Mouse (Mus musculus) embryonic facial prominence, embryonic 14.5 days (tissue): ENCODE data around the gene Fhit. TPM values are rescaled to one million over a fixed set of nuclear protein-coding genes. Genes with fewer than 3 reads are reported as not detected.
"Not testable (repeated sequence)": the region's sequence is repeated elsewhere in the genome, so short reads cannot be mapped to it uniquely, and the experiment has no call there.

ENCODE experiments used
- ATAC-seq: fragments of 200-750 bp; cut with Nextera tagmentation; 2 replicates; pipeline ENCODE4 v1.8.0; 2017; ENCODE audit warnings: low read depth, moderate number of reproducible peaks, moderate TSS enrichment
- DNase-seq: peaks from one replicate; pipeline ENCODE4 v3.0.0-alpha.2; 2015; ENCODE audit warnings: low spot score
- H3K27ac ChIP-seq: fragments of 300-500 bp; sonication (generic); replicated peaks from 2 replicates; pipeline ENCODE4 v1.5.1; 2014; ENCODE audit warnings: low read depth, mild to moderate bottlenecking, low read length, moderate library complexity
- H3K27me3 ChIP-seq: fragments of 300-500 bp; sonication (generic); replicated peaks from 2 replicates; pipeline ENCODE4 v1.6.1; 2014; ENCODE audit warnings: low read length; ENCODE audit not compliant: control insufficient read depth, insufficient read depth
- H3K36me3 ChIP-seq: fragments of 300-500 bp; sonication (generic); 2 replicates; pipeline ENCODE4 v1.6.1; 2014; ENCODE audit warnings: low read length, mixed read lengths; ENCODE audit not compliant: control insufficient read depth, insufficient read depth
- H3K4me1 ChIP-seq: fragments of 300-500 bp; sonication (generic); 2 replicates; pipeline ENCODE4 v1.6.1; 2014; ENCODE audit warnings: antibody characterized with exemption, low read length; ENCODE audit not compliant: control insufficient read depth, insufficient read depth
- H3K4me2 ChIP-seq: fragments of 300-500 bp; sonication (generic); 2 replicates; pipeline ENCODE4 v1.6.1; 2014; ENCODE audit warnings: low read depth, mild to moderate bottlenecking, low read length, moderate library complexity, mixed read lengths
- H3K4me3 ChIP-seq: fragments of 300-500 bp; sonication (generic); 2 replicates; pipeline ENCODE4 v1.5.1; 2014; ENCODE audit warnings: low read depth, mild to moderate bottlenecking, low read length
- H3K9ac ChIP-seq: fragments of 300-500 bp; sonication (generic); 2 replicates; pipeline ENCODE4 v1.6.1; 2014; ENCODE audit warnings: low read depth, mild to moderate bottlenecking, low read length, moderate library complexity, mixed read lengths
- H3K9me3 ChIP-seq: fragments of 300-500 bp; sonication (generic); 2 replicates; pipeline ENCODE4 v1.6.1; 2016; ENCODE audit warnings: low read length; ENCODE audit not compliant: control insufficient read depth
- WGBS: fragments of 180-500 bp; shearing (Covaris S2); extraction: QIAGEN DNeasy Blood & Tissue Kit; methylation state at CpG from one replicate; pipeline ENCODE4 v1.1.7; 2014; 5-methylcytosine and 5-hydroxymethylcytosine counted together
- polyA plus RNA-seq: library from polyadenylated mRNA; unstranded; fragments of >200 nt; fragmentation: Nextera tagmentation; extraction: Ambion mirVana; gene quantifications from 2 replicates; pipeline ENCODE4 v1.2.1, GENCODE M21; 2014

Fhit gene
- polyA plus RNA-seq, 1 experiment from 2014 or later, result 8.1 TPM

- H3K4me3 ChIP-seq, H3K9ac ChIP-seq, H3K4me1 ChIP-seq, ATAC-seq, H3K9me3 ChIP-seq, H3K36me3 ChIP-seq, H3K27ac ChIP-seq, H3K4me2 ChIP-seq, H3K27me3 ChIP-seq, DNase-seq: not testable (repeated sequence)
- WGBS, result 69% methylated on average over 8 of the region's 8 CpGs
These were observed 122.1 kb downstream of the Fhit start for GRCm38 (mm10) chr14:11039503-11040300.

- H3K9ac ChIP-seq, result no peak overlapping the region
- WGBS, result 31% methylated on average over 3 of the region's 3 CpGs
- H3K9me3 ChIP-seq, result no peaks in the 10 kb centered on the region
These were observed 140.4 kb downstream of the Fhit start for GRCm38 (mm10) chr14:11021391-11021790.

GRCm38 (mm10) chr14:10978651-10979050, 183.2 kb downstream of the Fhit start:
- no peaks in the 10 kb centered on the region for H3K9me3 ChIP-seq
- DNase-seq (no peak), ATAC-seq (no peak)
- no peak overlapping the region for H3K4me3 ChIP-seq
- H3K27ac ChIP-seq, result no peak overlapping the region
- H3K4me2 ChIP-seq, result no peak overlapping the region
- WGBS, result 91% methylated on average over 3 of the region's 3 CpGs
- no peaks in the 10 kb centered on the region for H3K4me1 ChIP-seq
- H3K27me3 ChIP-seq, result no peaks in the 10 kb centered on the region
- H3K9ac ChIP-seq, result no peak overlapping the region
- H3K36me3 ChIP-seq, result no peaks in the 10 kb centered on the region

More at GRCm38 (mm10) chr14:11021391-11021790, 140.4 kb downstream of the Fhit start:
- no peak overlapping the region for H3K4me3 ChIP-seq
- H3K4me1 ChIP-seq, result no peaks in the 10 kb centered on the region
- no peak for ATAC-seq
- no peak for DNase-seq
- no peaks in the 10 kb centered on the region for H3K27me3 ChIP-seq
- H3K4me2 ChIP-seq, result no peak overlapping the region
- H3K36me3 ChIP-seq, result no peaks in the 10 kb centered on the region
- no peak overlapping the region for H3K27ac ChIP-seq

DNA sequence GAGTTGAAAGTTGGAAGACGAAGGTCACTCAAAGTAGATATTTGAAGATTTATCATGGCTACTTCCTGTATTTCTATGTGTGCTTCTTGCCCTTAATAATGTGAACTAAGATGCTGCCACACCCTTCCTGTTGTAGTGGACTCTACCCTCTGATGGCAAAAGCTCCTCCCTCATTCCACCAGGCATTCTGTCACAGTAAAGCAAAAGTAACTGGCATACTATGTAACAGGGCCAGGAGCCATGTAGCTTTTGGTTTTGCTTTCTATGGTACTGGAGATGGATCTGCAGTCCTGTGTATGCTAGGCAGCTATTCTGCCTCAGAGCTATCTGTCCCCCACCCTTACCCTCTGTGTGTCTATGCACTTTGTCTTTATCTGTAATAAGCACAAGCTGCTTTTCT, 220.2 kb downstream of the Fhit start:
- Histone ChIP-seq H3K4me1 (no peaks in the 10 kb centered on the region), H3K4me3 (no peak overlapping the region), H3K4me2 (no peak overlapping the region), H3K36me3 (no peaks in the 10 kb centered on the region), H3K27me3 (no peaks in the 10 kb centered on the region), H3K9ac (no peak overlapping the region), H3K9me3 (no peaks in the 10 kb centered on the region), H3K27ac (no peak overlapping the region)
- ATAC-seq (no peak), DNase-seq (no peak)
- 100% methylated on average over 1 of the region's 1 CpGs for WGBS

- WGBS, result 52% methylated on average over 3 of the region's 3 CpGs
- no peaks in the 10 kb centered on the region for H3K36me3 ChIP-seq
- H3K4me2 ChIP-seq, result no peak overlapping the region
- ATAC-seq (no peak), DNase-seq (no peak)
- H3K27ac ChIP-seq, result no peak overlapping the region
- no peaks in the 10 kb centered on the region for H3K9me3 ChIP-seq
- H3K27me3 ChIP-seq, result no peaks in the 10 kb centered on the region
- no peaks in the 10 kb centered on the region for H3K4me1 ChIP-seq
- no peak overlapping the region for H3K9ac ChIP-seq
- H3K4me3 ChIP-seq, result no peak overlapping the region
These were observed 228.2 kb downstream of the Fhit start for GRCm38 (mm10) chr14:10933667-10934066.

GRCm38 (mm10) chr14:10917893-10918803, 243.7 kb downstream of the Fhit start:
- ATAC-seq (no peak), DNase-seq (no peak)
- H3K4me1 ChIP-seq, result no peaks in the 10 kb centered on the region
- no peak overlapping the region for H3K27ac ChIP-seq
- no peak overlapping the region for H3K4me2 ChIP-seq
- H3K9me3 ChIP-seq, result no peaks in the 10 kb centered on the region
- H3K36me3 ChIP-seq, result no peaks in the 10 kb centered on the region
- no peaks in the 10 kb centered on the region for H3K27me3 ChIP-seq
- no peak overlapping the region for H3K9ac ChIP-seq
- 73% methylated on average over 7 of the region's 7 CpGs for WGBS
- H3K4me3 ChIP-seq, result no peak overlapping the region

GRCm38 (mm10) chr14:10908011-10908410, 253.8 kb downstream of the Fhit start:
- H3K9ac ChIP-seq, result no peak overlapping the region
- H3K4me2 ChIP-seq, result no peak overlapping the region
- no peaks in the 10 kb centered on the region for H3K9me3 ChIP-seq
- H3K27ac ChIP-seq, result no peak overlapping the region
- DNase-seq (no peak), ATAC-seq (no peak)
- no peaks in the 10 kb centered on the region for H3K36me3 ChIP-seq
- no peaks in the 10 kb centered on the region for H3K4me1 ChIP-seq
- no peaks in the 10 kb centered on the region for H3K27me3 ChIP-seq
- H3K4me3 ChIP-seq, result no peak overlapping the region
- WGBS, result 78% methylated on average over 2 of the region's 2 CpGs

GRCm38 (mm10) chr14:10882759-10883158, 279.1 kb downstream of the Fhit start:
- Histone ChIP-seq H3K4me1 (no peaks in the 10 kb centered on the region), H3K36me3 (no peaks in the 10 kb centered on the region), H3K4me2 (no peak overlapping the region), H3K27ac (no peak overlapping the region), H3K9ac (no peak overlapping the region), H3K27me3 (no peaks in the 10 kb centered on the region), H3K4me3 (no peak overlapping the region), H3K9me3 (no peaks in the 10 kb centered on the region)
- 60% methylated on average over 1 of the region's 1 CpGs for WGBS
- ATAC-seq, result no peak
- DNase-seq, result no peak
